In the genomic region with DNA sequence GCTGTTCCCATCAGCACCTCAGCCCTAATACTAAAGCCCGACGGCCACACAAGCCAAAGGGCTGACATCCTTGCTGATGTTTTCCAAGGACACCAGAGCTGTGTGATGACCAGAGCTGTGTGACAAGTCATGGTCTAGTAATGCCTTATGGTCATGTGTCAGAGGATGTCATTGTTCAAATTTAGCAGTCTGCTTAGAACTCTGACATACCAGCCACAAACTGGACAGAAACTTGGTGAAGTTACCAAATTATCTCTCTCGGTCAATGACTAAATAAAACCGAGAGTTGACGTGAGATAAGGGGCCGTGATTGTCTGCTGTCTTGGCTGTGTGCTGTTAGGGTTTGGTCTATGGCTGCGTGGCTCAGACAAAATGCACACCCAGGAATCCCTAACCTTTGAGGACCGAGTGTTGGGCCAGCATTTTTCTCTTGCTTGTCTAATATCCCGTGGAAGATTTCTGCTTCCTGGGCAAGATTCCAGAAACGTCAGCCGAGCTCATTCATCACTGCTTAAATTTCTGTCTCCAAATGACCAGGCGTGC, we compare ENCODE assay signal across 9 mouse cellular contexts.
DNase-seq lines count a peak whose midpoint lies in the region; ATAC-seq lines count a peak whose summit lies in the region.
"Had no signal": no experiment of that assay in that cellular context is flagged by ENCODE, and none has a peak within 500 bp of the region (broad histone marks: within the 10 kb centered on the region; RNA-seq: fewer than 3 reads in every experiment).

No protein-coding gene starts in this region.

- no peaks in the 10 kb centered on the region for H3K36me3 ChIP-seq in intestine, embryonic 15.5 days
- H3K36me3 ChIP-seq in intestine, embryonic 16.5 days (ENCODE audit: control insufficient read depth, insufficient read depth, low read length): no peaks in the 10 kb centered on the region
- no peaks in the 10 kb centered on the region for H3K36me3 ChIP-seq in lung, embryonic 16.5 days (ENCODE audit: control insufficient read depth, insufficient read depth, low read length)
- H3K36me3 ChIP-seq: liver, embryonic 13.5 days had no signal

- no peak overlapping the region for H3K4me2 ChIP-seq in intestine, embryonic 15.5 days (replicated peaks)
- no peak overlapping the region for H3K4me2 ChIP-seq in intestine, embryonic 16.5 days (ENCODE audit: low read depth, low read length)
- no peak overlapping the region for H3K4me2 ChIP-seq in lung, embryonic 16.5 days (ENCODE audit: low read depth, low read length)
- H3K4me2 ChIP-seq: liver, embryonic 13.5 days had no signal

- no peaks in the 10 kb centered on the region for H3K9me3 ChIP-seq in intestine, embryonic 15.5 days
- peaks cover 6% of the 10 kb centered on the region; the same call in 1 of the 2 replicates for H3K9me3 ChIP-seq in intestine, embryonic 16.5 days (ENCODE audit: control insufficient read depth, low read length)
- peaks cover 6% of the 10 kb centered on the region; the same call in 1 of the 2 replicates for H3K9me3 ChIP-seq in lung, embryonic 16.5 days (ENCODE audit: control insufficient read depth, low read length)
- H3K9me3 ChIP-seq: liver, embryonic 13.5 days had no signal

- ATAC-seq in intestine, embryonic 15.5 days: 0 out of 2 replicates have a peak, but pooled peaks have one; percentile 25
- ATAC-seq in intestine, embryonic 16.5 days: no peak; the same call in 1 of the 2 replicates
- peak; percentile 48; the same call in 1 of the 2 replicates for ATAC-seq in lung, embryonic 16.5 days (ENCODE audit: low read depth)

- H3K4me3 ChIP-seq in intestine, embryonic 15.5 days (replicated peaks): no peak overlapping the region
- H3K4me3 ChIP-seq in intestine, embryonic 16.5 days (ENCODE audit: low read length): no peak overlapping the region
- H3K4me3 ChIP-seq in lung, embryonic 16.5 days (ENCODE audit: low read length): no peak overlapping the region
- H3K4me3 ChIP-seq: liver, embryonic 13.5 days had no signal

- 51% methylated on average over 12 of the region's 12 CpGs for WGBS in intestine, embryonic 15.5 days
- 50% methylated on average over 12 of the region's 12 CpGs for WGBS in intestine, embryonic 16.5 days
- 31% methylated on average over 12 of the region's 12 CpGs for WGBS in lung, embryonic 16.5 days

- no peaks in the 10 kb centered on the region for H3K27me3 ChIP-seq in intestine, embryonic 15.5 days (replicated peaks)
- no peaks in the 10 kb centered on the region for H3K27me3 ChIP-seq in intestine, embryonic 16.5 days (replicated peaks; ENCODE audit: control insufficient read depth, insufficient read depth, low read length)
- no peaks in the 10 kb centered on the region for H3K27me3 ChIP-seq in lung, embryonic 16.5 days (ENCODE audit: control insufficient read depth, insufficient read depth, low read depth, low read length)
- H3K27me3 ChIP-seq: liver, embryonic 13.5 days had no signal

- H3K27ac ChIP-seq in intestine, embryonic 15.5 days: no peak overlapping the region
- H3K27ac ChIP-seq in intestine, embryonic 16.5 days (ENCODE audit: low read length): no peak overlapping the region
- H3K27ac ChIP-seq in lung, embryonic 16.5 days (ENCODE audit: low read length): peak overlapping the region; percentile 4; the same call in 1 of the 2 replicates
- H3K27ac ChIP-seq: liver, embryonic 13.5 days had no signal

- DNase-seq in brain, adult 2 months (ENCODE audit: low read depth, low spot score): peak; percentile 53
- peak; percentile 45 to 65 for DNase-seq in heart, postnatal 14 days
- DNase-seq in frontal cortex, postnatal 25 days (ENCODE audit: low spot score in 2 of 2): no peak
- no peak for DNase-seq in frontal cortex, postnatal 14 days (ENCODE audit: low spot score in 2 of 2)
- no peak for DNase-seq in embryo, embryonic 10.5 days (ENCODE audit: low spot score)
- DNase-seq: liver, embryonic 13.5 days had no signal

- intact Hi-C loops in heart, postnatal 14 days (cut with DNase I): no loop called here

- peaks cover 6% of the 10 kb centered on the region; the same call in 1 of the 2 replicates for H3K4me1 ChIP-seq in intestine, embryonic 15.5 days (replicated peaks)
- H3K4me1 ChIP-seq in intestine, embryonic 16.5 days (ENCODE audit: control insufficient read depth, insufficient read depth, low read length): peaks cover 5% of the 10 kb centered on the region; the same call in 1 of the 2 replicates
- peaks cover 15% of the 10 kb centered on the region for H3K4me1 ChIP-seq in lung, embryonic 16.5 days (replicated peaks; ENCODE audit: control insufficient read depth, insufficient read depth, low read length)
- H3K4me1 ChIP-seq: liver, embryonic 13.5 days had no signal

- no peak overlapping the region for H3K9ac ChIP-seq in intestine, embryonic 15.5 days
- H3K9ac ChIP-seq in intestine, embryonic 16.5 days (ENCODE audit: low read depth, low read length): no peak overlapping the region
- H3K9ac ChIP-seq in lung, embryonic 16.5 days (ENCODE audit: low read length): no peak overlapping the region
- H3K9ac ChIP-seq: liver, embryonic 13.5 days had no signal

Comparison
In these comparisons a context has a peak if more than half of its experiments do, and no peak if none do; other contexts are left out.
1. DNase-seq: peak in brain, adult 2 months (single experiment) and heart, postnatal 14 days (2 of 2); none in frontal cortex, postnatal 25 days (0 of 2), frontal cortex, postnatal 14 days (0 of 2) and embryo, embryonic 10.5 days (single experiment).